Mouse (Mus musculus): ENCODE data around the gene Gm6526. TPM values are rescaled to one million over a fixed set of nuclear protein-coding genes. Genes with fewer than 3 reads are reported as not detected.
A peak's percentile ranks its signal among the peaks of the same experiment; 100 is the strongest.
"Not testable (repeated sequence)": the region's sequence is repeated elsewhere in the genome, so short reads cannot be mapped to it uniquely, and the experiment has no call there.

Gm6526 gene
- polyA plus RNA-seq (2015; fragmentation: Nextera tagmentation; extraction: Ambion mirVana) = not detected in 2 replicates

DNA sequence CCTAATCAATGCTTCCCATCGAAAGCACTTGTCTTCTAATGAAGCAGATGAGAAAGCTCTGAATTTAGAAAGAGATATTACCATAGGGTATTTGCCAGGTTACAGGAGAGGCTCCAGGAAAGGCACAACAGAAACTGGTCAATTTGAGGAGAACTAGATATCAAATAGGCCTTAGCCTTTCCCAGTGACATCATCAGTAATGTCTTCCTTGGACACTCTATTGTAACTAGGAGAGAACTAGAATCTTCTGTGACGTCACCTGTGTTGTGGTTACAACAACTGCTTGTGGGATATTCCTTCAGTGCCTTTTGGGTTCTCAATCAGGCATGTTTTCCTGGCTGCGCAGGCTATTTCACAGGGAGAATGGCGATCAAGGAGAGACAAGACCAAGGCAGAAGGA, at the start of gene Gm6526:
Gm6526 (plus strand) TSS at position 301 of the 400 bp plus-strand sequence.
- not testable (repeated sequence) for H3K4me1 ChIP-seq

DNA sequence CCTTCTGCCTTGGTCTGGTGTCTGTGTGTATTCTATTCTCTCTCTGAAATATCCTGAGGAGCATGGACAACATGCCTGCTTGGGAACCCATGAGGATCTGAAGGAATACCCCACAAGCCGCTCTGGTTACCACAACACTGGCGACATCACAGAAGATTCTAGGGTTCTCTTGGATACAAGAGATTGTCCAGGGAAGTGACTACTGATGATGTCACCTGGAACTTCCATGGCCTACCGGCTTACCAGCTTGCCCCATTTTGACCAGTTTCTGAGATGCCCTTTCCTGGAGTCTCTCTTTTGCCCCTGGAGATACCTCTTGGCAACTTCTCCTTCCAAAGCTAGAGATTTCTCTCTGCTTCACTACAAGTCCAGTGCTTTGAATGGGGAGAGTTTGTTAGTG, 20.3 kb upstream of the Gm6526 start, which contains the start of gene Gm16506:
Gm16506 (minus strand) TSS at position 101 of the 400 bp plus-strand sequence.
- H3K36me3 ChIP-seq (ENCODE audit: poor library complexity, severe bottlenecking); H3K4me3 ChIP-seq: not testable (repeated sequence)
- WGBS = 94% methylated on average over 2 of the region's 3 CpGs

More for the DNA sequence above, at the start of gene Gm6526:
- ATAC-seq; H3K9me3 ChIP-seq (replicated peaks); H3K36me3 ChIP-seq (ENCODE audit: poor library complexity, severe bottlenecking); H3K27ac ChIP-seq; H3K4me3 ChIP-seq; H3K27me3 ChIP-seq; H3K9ac ChIP-seq; H3K4me2 ChIP-seq: not testable (repeated sequence)
- WGBS = 82% methylated on average over 4 of the region's 4 CpGs

DNA sequence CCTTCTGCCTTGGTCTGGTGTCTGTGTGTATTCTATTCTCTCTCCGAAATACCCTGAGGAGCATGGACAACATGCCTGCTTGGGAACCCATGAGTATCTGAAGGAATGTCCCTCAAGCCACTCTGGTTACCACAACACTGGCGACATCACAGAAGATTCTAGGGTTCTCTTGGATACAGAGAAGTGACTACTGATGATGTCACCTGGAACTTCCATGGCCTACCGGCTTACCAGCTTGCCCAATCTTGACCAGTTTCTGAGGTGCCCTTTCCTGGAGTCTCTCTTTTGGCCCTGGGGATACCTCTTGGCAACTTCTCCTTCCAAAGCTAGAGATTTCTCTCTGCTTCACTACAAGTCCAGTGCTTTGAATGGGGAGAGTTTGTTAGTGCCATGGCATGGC, 37.0 kb downstream of the Gm6526 start, which contains the start of gene Gm8180:
Gm8180 (minus strand) TSS at position 101 of the 400 bp plus-strand sequence.
- ATAC-seq; H3K27ac ChIP-seq; H3K4me3 ChIP-seq; H3K9ac ChIP-seq; H3K9me3 ChIP-seq (replicated peaks); H3K36me3 ChIP-seq (ENCODE audit: poor library complexity, severe bottlenecking); H3K4me1 ChIP-seq; H3K4me2 ChIP-seq; H3K27me3 ChIP-seq: not testable (repeated sequence)
- 92% methylated on average over 3 of the region's 3 CpGs for WGBS

More for the DNA sequence above, 20.3 kb upstream of the Gm6526 start, which contains the start of gene Gm16506:
- H3K4me2 ChIP-seq; H3K9ac ChIP-seq; H3K4me1 ChIP-seq; H3K27me3 ChIP-seq; H3K9me3 ChIP-seq (replicated peaks); H3K27ac ChIP-seq; ATAC-seq: not testable (repeated sequence)

DNA sequence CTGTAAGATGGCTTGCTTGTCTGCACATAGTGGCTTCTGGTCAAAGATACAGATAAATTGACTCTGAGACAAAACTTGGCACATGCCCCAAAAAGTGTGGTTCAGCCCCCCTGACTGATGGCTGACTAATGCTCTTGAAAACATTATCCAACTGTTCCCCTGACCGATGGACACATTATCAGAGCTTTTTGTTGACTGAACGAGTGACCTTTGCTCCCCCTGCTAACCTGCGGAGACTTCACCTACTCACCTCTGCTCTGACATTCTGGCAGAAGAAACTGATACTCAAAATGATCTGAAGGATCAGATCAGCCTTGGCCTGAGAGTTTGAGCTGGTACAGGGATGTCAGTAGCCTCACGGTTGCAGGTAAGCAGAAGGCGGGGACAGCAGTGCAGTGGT, 46.1 kb downstream of the Gm6526 start:
- H3K36me3 ChIP-seq (ENCODE audit: poor library complexity, severe bottlenecking); H3K4me3 ChIP-seq; H3K9me3 ChIP-seq (replicated peaks); H3K4me2 ChIP-seq; H3K27me3 ChIP-seq; H3K9ac ChIP-seq; H3K4me1 ChIP-seq; H3K27ac ChIP-seq; ATAC-seq: not testable (repeated sequence)
- WGBS = 88% methylated on average over 5 of the region's 5 CpGs

DNA sequence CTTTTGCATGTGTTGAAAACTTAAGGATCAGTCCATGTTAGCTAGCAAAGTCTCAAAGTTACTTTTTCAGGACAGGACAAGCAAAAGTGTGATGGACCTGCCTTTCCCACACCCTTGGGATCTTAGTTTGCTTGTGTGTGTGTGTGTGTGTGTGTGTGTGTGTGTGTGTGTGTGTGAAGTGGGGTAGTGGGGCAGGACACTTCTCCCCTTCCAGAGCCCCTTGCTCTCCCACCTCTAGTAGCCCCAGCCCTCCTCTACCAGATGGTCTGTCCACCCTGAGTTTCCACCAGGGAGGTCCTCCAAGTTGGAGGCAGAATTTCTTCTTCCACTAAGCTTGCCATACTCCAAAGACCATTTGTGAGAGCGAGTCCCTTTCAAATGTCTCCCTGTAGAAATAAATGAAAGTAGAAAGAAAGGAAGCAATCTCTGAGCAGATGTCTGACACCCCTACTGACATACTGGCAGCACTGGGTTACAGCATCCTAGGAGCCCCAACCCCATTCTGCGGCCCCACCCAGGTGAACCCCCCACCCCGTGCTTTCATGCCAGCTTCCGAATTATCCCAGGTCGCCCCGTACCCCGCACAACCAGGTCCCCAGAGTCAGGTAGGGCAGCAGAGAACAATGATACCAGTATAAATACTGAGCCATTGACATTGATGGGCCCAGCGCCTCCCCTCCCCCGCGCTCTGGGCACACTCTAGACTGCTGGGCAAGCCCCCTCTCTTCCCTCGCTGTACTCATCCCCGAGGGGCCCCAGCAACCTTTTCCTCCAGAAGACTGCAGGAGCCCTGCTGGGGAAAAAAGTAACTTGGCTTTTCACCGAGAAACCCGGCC, 48.6 kb downstream of the Gm6526 start:
- H3K4me3 ChIP-seq = 0 out of 2 replicates have a peak overlapping the region, but pooled peaks have one; percentile 12
- no peaks in the 10 kb centered on the region for H3K9me3 ChIP-seq (replicated peaks)
- 0 out of 2 replicates have a peak, but pooled peaks cover 4% of the 10 kb centered on the region for H3K4me1 ChIP-seq
- no peaks in the 10 kb centered on the region for H3K36me3 ChIP-seq (ENCODE audit: poor library complexity, severe bottlenecking)
- peak overlapping the region; percentile 52 for H3K4me2 ChIP-seq
- ATAC-seq = peak; percentile 68; the same call in 1 of the 2 replicates
- no peak overlapping the region for H3K27ac ChIP-seq
- 0 out of 2 replicates have a peak overlapping the region, but pooled peaks have one; percentile 30 for H3K9ac ChIP-seq
- whole genome bisulfite sequencing = 24% methylated on average over 14 of the region's 14 CpGs
- no peaks in the 10 kb centered on the region for H3K27me3 ChIP-seq

DNA sequence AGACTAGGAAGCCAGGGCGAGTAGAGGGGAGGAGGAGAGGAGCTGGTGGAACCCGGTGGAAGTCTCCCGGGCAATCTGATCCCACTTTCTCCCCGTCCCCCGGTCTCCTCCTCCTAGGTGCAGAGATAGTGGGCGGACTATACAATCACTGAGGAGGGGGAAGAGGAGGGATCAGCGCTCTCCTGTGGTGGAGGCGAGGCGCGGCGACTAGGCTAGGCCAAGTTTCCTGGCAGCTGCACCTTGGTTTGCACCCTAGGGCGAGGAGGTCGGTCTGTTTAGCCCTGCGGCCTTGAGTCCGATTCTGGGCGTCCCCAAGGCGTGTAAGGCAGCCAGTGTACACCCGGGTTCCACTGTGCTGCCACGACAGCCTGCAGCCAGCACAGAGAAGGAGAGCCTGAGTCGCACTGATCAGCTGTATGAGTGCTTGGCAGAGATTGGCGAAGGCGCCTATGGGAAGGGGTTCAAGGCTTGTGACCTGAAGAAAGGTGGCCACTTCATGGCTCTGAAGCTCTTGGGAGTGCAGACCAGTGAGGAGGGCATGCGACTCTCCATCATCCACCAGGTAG, 49.3 kb downstream of the Gm6526 start:
- H3K27ac ChIP-seq; H3K9me3 ChIP-seq (replicated peaks); H3K4me1 ChIP-seq; H3K36me3 ChIP-seq (ENCODE audit: poor library complexity, severe bottlenecking); H3K27me3 ChIP-seq: not testable (repeated sequence)
- ATAC-seq = peak; percentile 38; the same call in 1 of the 2 replicates
- Histone ChIP-seq H3K4me3 (0 out of 2 replicates have a peak overlapping the region, but pooled peaks have one; percentile 12), H3K9ac (peak overlapping the region; percentile 30; the same call in 1 of the 2 replicates), H3K4me2 (peak overlapping the region; percentile 52)
- WGBS = 14% methylated on average over 22 of the region's 23 CpGs

DNA sequence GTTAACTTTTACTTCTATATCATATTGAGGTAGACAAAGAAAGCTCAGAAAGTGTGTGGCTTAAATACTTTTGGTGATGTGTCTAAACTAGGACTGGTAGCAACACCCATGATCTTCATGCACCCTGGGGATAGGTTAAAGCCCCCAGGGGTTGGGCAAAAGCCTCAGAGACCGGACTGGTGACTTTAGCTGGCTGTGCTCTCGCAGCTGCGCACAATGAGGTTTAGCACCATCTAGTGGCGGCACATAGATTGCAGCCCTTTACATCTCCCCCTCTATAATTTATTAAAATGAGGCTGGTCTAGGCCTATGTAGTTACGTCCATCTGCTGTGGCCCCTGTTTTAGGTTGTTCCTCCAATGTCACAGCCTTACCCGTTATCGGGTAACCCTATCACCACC, 56.8 kb downstream of the Gm6526 start:
- 12% methylated on average over 7 of the region's 7 CpGs for WGBS
- not testable (repeated sequence) for H3K27me3 ChIP-seq; H3K9ac ChIP-seq; H3K4me3 ChIP-seq; H3K4me1 ChIP-seq; H3K4me2 ChIP-seq; H3K36me3 ChIP-seq (ENCODE audit: poor library complexity, severe bottlenecking); H3K27ac ChIP-seq; H3K9me3 ChIP-seq (replicated peaks); ATAC-seq

Other genes starting within 250 kb of the Gm6526 start
- gene Gm5799, start 204.3 kb upstream of the Gm6526 start, polyA plus RNA-seq (2015; fragmentation: Nextera tagmentation; extraction: Ambion mirVana) = not detected in 2 replicates
- not detected in 2 replicates for gene Gm17654, start 168.7 kb upstream of the Gm6526 start, polyA plus RNA-seq (2015; fragmentation: Nextera tagmentation; extraction: Ambion mirVana)
- not detected in 2 replicates for gene Gm10375, start 139.9 kb upstream of the Gm6526 start, polyA plus RNA-seq (2015; fragmentation: Nextera tagmentation; extraction: Ambion mirVana)
- gene Gm8165, start 70.7 kb upstream of the Gm6526 start, polyA plus RNA-seq (2015; fragmentation: Nextera tagmentation; extraction: Ambion mirVana) = not detected in 2 replicates
- 2.4 and 2.5 TPM in 2 replicates for gene Gm7324, start 50.0 kb upstream of the Gm6526 start, polyA plus RNA-seq (2015; fragmentation: Nextera tagmentation; extraction: Ambion mirVana)
- gene Gm16506, start 20.4 kb upstream of the Gm6526 start, polyA plus RNA-seq (2015; fragmentation: Nextera tagmentation; extraction: Ambion mirVana) = not detected in 2 replicates
- not detected in 2 replicates for gene Gm8180, start 36.9 kb downstream of the Gm6526 start, polyA plus RNA-seq (2015; fragmentation: Nextera tagmentation; extraction: Ambion mirVana)
- not detected in 2 replicates for gene Ear1, start 127.7 kb downstream of the Gm6526 start, polyA plus RNA-seq (2015; fragmentation: Nextera tagmentation; extraction: Ambion mirVana)
- gene Ear10, start 175.7 kb downstream of the Gm6526 start, polyA plus RNA-seq (2015; fragmentation: Nextera tagmentation; extraction: Ambion mirVana) = not detected in 2 replicates
- gene Gm8113, start 177.5 kb downstream of the Gm6526 start, polyA plus RNA-seq (2015; fragmentation: Nextera tagmentation; extraction: Ambion mirVana) = 5.3 and 6.7 TPM in 2 replicates
- not detected in 2 replicates for gene Ang5, start 209.2 kb downstream of the Gm6526 start, polyA plus RNA-seq (2015; fragmentation: Nextera tagmentation; extraction: Ambion mirVana)

All from forebrain, embryonic 13.5 days (tissue).